Mouse (Mus musculus): ENCODE data around the gene Snapc3.

GRCm38 (mm10) chr4:83512217-83512616, 94.7 kb downstream of the Snapc3 start:
- TF ChIP-seq POLR2A (IDR thresholded peaks at IDR 0.05; ENCODE audit: extremely low read depth, insufficient read depth, low read length) (no peak), CTCF (IDR thresholded peaks at IDR 0.05; ENCODE audit: low read depth, low read length) (no peak)
